Mouse (Mus musculus) brown adipose tissue, adult 24 weeks (tissue): ENCODE data around the gene Entpd1. TPM values are rescaled to one million over a fixed set of nuclear protein-coding genes. Genes with fewer than 3 reads are reported as not detected.

Source experiments
- H3K27ac ChIP-seq: fragments of 200-500 bp; replicated peaks from 2 replicates; pipeline ENCODE4 v1.5.1; 2012; ENCODE audit warnings: low read depth, mild to moderate bottlenecking, low read length
- H3K4me1 ChIP-seq: fragments of 200-500 bp; 2 replicates; pipeline ENCODE4 v1.6.1; 2012; ENCODE audit warnings: low read length, mixed read lengths; ENCODE audit not compliant: control insufficient read depth, insufficient read depth, insufficient read length
- H3K4me3 ChIP-seq: fragments of 200-500 bp; 2 replicates; pipeline ENCODE4 v1.5.1; 2012; ENCODE audit warnings: low read depth, mild to moderate bottlenecking, low read length, moderate library complexity; ENCODE audit not compliant: insufficient read depth
- polyA plus RNA-seq: library from polyadenylated mRNA; stranded (reverse); fragments of >200 nt; gene quantifications from 2 replicates; pipeline ENCODE4 v1.2.4, GENCODE M21; 2012; ENCODE audit not compliant: missing spikeins, insufficient read depth, insufficient read length

Gene Entpd1
- 6.2 and 8.2 TPM in 2 replicates for polyA plus RNA-seq

- peak within 1 kb of the TSS; percentile 79 for H3K4me3 ChIP-seq
- H3K27ac ChIP-seq = no peak within 1 kb of the TSS
- H3K4me1 ChIP-seq = 0 out of 2 replicates have a peak, but pooled peaks cover 2% of the 10 kb centered on the region
Measured at GRCm38 (mm10) chr19:40611830-40612506, at the start of gene Entpd1, which contains the start of gene Tctn3. TSS of gene Entpd1 (plus strand) at chr19:40612366. TSS of gene Tctn3 (minus strand) at chr19:40612233.

GRCm38 (mm10) chr19:40563880-40564645 is 48.1 kb upstream of the Entpd1 start:
- H3K27ac ChIP-seq = no peak overlapping the region

GRCm38 (mm10) chr19:40567616-40568015 is 44.5 kb upstream of the Entpd1 start:
- no peaks in the 10 kb centered on the region for H3K4me1 ChIP-seq
- H3K27ac ChIP-seq = no peak overlapping the region
- no peak overlapping the region for H3K4me3 ChIP-seq

More at GRCm38 (mm10) chr19:40563880-40564645, 48.1 kb upstream of the Entpd1 start:
- Histone ChIP-seq H3K4me1 (no peaks in the 10 kb centered on the region), H3K4me3 (no peak overlapping the region)

- Histone ChIP-seq H3K4me3 (no peak overlapping the region), H3K4me1 (no peaks in the 10 kb centered on the region), H3K27ac (no peak overlapping the region)
Measured at GRCm38 (mm10) chr19:40570726-40571125, 41.4 kb upstream of the Entpd1 start.

- Histone ChIP-seq H3K4me1 (no peaks in the 10 kb centered on the region), H3K4me3 (no peak overlapping the region), H3K27ac (no peak overlapping the region)
Measured at GRCm38 (mm10) chr19:40575438-40575837, 36.7 kb upstream of the Entpd1 start.

DNA sequence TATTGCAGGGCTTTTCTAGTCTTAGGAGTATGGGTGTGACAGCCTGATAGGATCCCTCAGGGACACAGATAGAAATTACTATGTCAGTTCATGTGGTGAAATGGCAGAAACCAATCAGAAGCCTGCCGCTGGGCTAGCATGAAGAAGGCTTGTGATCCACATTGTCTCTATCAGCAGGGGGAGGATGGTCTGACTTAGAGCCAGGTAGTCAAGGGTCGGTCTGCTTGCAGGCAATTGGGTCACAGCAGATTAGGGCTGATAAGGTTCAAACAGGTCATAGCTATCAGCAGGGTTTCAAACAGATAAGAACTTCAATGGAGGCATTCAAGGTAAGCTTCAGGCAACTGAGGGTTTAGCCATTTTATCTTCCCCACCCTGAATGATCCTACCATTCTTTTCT is 31.3 kb upstream of the Entpd1 start:
- no peak overlapping the region for H3K4me3 ChIP-seq
- no peak overlapping the region for H3K27ac ChIP-seq
- H3K4me1 ChIP-seq = no peaks in the 10 kb centered on the region; the same call in 1 of the 2 replicates

DNA sequence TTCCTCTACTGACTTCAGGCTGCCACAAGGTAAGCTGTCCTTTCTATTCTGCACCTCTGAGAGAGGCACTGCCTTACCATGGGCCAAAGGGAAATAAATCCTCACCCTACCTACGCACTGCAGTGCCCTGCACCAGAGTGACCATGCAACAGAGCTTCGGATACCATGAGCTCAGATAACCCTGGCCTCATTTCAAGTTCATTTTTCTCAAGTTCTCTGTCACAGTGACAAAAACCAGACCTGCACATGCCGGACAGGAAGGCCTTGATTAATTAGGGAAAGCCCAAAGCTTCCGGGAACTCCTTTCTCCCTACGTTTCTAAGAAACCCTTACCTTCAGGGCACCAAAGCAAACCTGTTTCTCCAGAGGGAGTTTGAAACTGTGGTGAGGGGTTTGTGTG is 30.5 kb upstream of the Entpd1 start:
- Histone ChIP-seq H3K27ac (no peak overlapping the region), H3K4me1 (no peaks in the 10 kb centered on the region; the same call in 1 of the 2 replicates), H3K4me3 (no peak overlapping the region)

DNA sequence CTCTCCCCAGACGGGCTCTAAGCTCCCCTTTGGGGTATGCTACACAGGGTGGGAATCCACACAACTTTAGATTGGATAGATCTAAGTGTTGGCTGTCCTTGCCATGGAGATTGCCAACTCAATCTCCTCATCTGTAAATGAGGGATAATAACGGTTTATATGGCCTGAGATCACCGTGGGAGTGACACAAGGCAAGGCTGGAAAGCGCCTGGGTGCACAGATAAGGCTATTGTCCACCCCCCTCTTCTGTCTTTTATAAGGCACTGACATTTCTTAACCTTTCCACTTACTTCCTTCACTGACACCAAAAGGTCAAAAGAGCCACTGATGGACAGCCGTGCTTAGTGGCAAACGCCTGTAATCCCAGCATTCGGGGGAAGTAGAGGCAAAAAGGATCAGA is 25.3 kb upstream of the Entpd1 start:
- Histone ChIP-seq H3K4me1 (no peaks in the 10 kb centered on the region; the same call in 1 of the 2 replicates), H3K4me3 (peak overlapping the region; percentile 68; the same call in 1 of the 2 replicates), H3K27ac (no peak overlapping the region)

- Histone ChIP-seq H3K4me1 (no peaks in the 10 kb centered on the region), H3K27ac (no peak overlapping the region), H3K4me3 (peak overlapping the region; percentile 68)
Measured at GRCm38 (mm10) chr19:40587491-40588292, 24.5 kb upstream of the Entpd1 start.

DNA sequence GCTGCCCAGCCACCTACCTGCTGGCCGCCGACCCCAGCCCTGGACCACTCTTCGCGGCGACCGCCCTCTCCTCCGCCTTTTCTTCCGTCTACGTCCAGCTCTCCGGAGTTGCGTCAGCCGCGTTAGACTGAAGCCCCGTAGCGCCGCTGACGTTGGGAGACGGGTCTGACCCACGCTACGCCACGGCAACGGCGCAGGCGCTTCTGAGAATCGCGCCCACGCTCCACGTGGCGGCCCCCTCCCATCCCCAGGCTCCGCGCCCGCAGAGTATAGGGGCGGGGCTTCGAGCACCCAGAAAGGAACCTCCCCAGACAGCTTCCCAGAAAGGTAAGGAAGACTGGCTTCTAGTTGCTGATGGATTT is 23.9 kb upstream of the Entpd1 start, which contains the start of gene Aldh18a1:
Aldh18a1 (minus strand) TSS at position 171 of the 362 bp plus-strand sequence.
- no peaks in the 10 kb centered on the region for H3K4me1 ChIP-seq

DNA sequence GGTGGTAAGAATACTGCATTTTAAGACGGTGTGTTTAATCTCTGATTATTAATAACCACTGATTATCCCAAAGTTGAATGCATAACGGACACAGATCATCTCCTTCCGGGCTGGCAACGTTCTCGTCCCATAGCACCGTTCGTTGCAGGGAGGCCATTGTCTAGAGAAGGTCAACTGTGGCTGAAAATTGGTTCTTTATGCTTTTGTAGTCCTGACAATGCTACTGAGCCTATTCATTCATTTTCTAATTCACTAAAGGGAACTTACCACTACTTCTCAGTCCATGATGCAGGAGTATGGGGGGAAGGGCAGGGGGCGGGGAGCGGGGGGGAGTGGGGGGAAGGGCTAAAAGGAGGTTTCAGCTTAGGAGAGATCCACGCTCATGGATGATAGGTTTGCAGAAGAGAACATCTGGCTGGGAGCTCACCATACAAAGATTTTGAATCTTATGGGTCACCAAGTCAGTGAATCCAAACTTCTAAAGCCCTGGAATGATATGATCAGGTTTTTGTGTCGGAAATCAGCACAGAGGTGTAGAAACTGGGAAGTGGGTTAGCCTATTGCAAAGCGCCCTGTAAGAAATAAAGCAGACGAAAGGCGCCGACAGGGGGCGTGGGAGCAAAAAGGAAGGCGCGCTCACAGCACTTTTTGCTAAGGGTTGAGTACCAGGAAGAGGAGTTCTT is 23.2 kb upstream of the Entpd1 start:
- H3K4me1 ChIP-seq = no peaks in the 10 kb centered on the region
- H3K27ac ChIP-seq = no peak overlapping the region
- H3K4me3 ChIP-seq = peak overlapping the region; percentile 68

More for the DNA sequence above, 23.9 kb upstream of the Entpd1 start, which contains the start of gene Aldh18a1:
- no peak within 1 kb of the TSS for H3K27ac ChIP-seq
- peak within 1 kb of the TSS; percentile 68 for H3K4me3 ChIP-seq

DNA sequence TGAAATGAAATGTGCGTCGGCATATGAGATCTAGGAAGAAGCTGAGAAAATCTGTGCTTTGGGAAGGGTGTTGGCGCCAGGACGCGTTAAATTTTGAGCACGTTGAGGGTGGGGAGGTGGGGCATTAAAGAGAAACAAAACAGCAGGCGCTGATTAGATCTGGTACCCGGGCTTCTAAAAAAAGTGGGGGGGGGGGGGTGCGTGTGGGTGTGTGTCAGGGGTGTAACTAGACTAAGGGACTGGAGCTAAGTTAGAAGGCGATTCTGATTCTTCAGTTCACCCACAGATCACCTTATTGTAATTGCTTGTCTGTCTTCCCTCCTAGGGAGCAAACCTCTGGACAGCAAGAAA is 22.7 kb upstream of the Entpd1 start:
- Histone ChIP-seq H3K27ac (no peak overlapping the region), H3K4me1 (no peaks in the 10 kb centered on the region), H3K4me3 (peak overlapping the region; percentile 68)

- H3K27ac ChIP-seq = no peak overlapping the region
- H3K4me1 ChIP-seq = no peaks in the 10 kb centered on the region
- H3K4me3 ChIP-seq = no peak overlapping the region
Measured at GRCm38 (mm10) chr19:40595231-40595630, 16.9 kb upstream of the Entpd1 start.

- H3K4me1 ChIP-seq = no peaks in the 10 kb centered on the region
- H3K27ac ChIP-seq = no peak overlapping the region
- no peak overlapping the region for H3K4me3 ChIP-seq
Measured at GRCm38 (mm10) chr19:40595831-40596230, 16.3 kb upstream of the Entpd1 start.
